Mouse (Mus musculus) embryonic stem cell, embryonic (primary cell): Measurements from ENCODE around the gene Cyp17a1.

Experiments
- CTCF ChIA-PET, 4 experiments: fragments of 300-600 bp in 2 of 4; fragments of 350-600 bp in 2 of 4; sonication (Branson Sonifier 250); formaldehyde crosslinking; loops; one replicate each; lab custom pipeline; 2022; ENCODE audit warnings: inconsistent platforms in 2 of 4; lab: Charles Lee
- POLR2A ChIA-PET, 4 experiments: fragments of 300-600 bp in 2 of 4; fragments of 350-600 bp in 2 of 4; sonication (Branson Sonifier 250); formaldehyde crosslinking; loops; one replicate each; lab custom pipeline; 2022; ENCODE audit warnings: antibody characterized with exemption in 4 of 4, inconsistent platforms in 1 of 4; lab: Charles Lee

Gene Cyp17a1

DNA sequence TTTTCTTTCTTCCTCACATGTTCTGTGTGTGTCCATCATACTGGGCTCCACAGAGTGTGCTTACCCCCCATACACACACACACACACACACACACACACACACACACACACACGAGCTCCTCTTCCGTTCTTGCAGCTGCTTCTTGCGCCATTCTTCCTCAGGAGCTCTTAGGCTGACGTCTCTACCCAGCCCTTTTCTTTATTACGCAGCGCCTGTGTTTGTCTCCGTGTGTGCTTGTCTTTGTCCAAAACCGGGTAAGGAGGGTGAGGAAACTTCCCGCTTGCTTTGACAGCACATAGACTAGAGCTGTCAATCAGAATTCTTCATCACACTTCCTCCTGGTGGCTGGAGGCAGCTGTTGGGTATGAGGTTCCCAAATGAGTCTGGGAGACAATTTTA lies 54.6 kb downstream of the Cyp17a1 start:
- CTCF ChIA-PET: interaction anchor here in 3 of 4 experiments (0.6 to 3.1 kb wide), 5 partner anchors 10 to 544 kb away, joined by 3 to 7 read pairs (median 3); no protein-coding TSS in a partner anchor
- POLR2A ChIA-PET: interaction anchor here (0.6 to 10.2 kb wide), 16 partner anchors 9 to 183 kb away, joined by 3 to 48 read pairs (median 4); partner anchors contain the start of genes Wbp1l (in 2 of the 4), Arl3 (in 1 of the 4) and Sfxn2 (in 1 of the 4)

GRCm38 (mm10) chr19:46617361-46617760 lies 55.6 kb downstream of the Cyp17a1 start:
- CTCF ChIA-PET: interaction anchor here in 3 of 4 experiments (0.6 to 3.1 kb wide), 4 partner anchors 9 to 106 kb away, joined by 3 to 10 read pairs (median 6); no protein-coding TSS in a partner anchor
- POLR2A ChIA-PET: interaction anchor here in 3 of 4 experiments (0.6 to 10.2 kb wide), 9 partner anchors 8 to 859 kb away, joined by 3 to 48 read pairs (median 9); partner anchors contain the start of gene Wbp1l (in 2 of the 3)
